Mouse (Mus musculus): ENCODE results near the gene Olfr68. TPM values are rescaled to one million over a fixed set of nuclear protein-coding genes. Genes with fewer than 3 reads are reported as not detected.

Gene Olfr68
- polyA plus RNA-seq (2015; fragmentation: Illumina TruSeq; extraction: RNeasy Lipid Tissue Mini Kit (QIAGEN cat#74804); ENCODE audit: insufficient read depth, low replicate concordance), result not detected

GRCm38 (mm10) chr7:103779598-103779997 is at the start of gene Olfr68:
Olfr68 (minus strand) TSS chr7:103779698.

GRCm38 (mm10) chr7:103827808-103828207 is 48.3 kb upstream of the Olfr68 start, which contains the start of gene Hbb-bs:
Hbb-bs (minus strand) TSS chr7:103828096.

GRCm38 (mm10) chr7:103813766-103814165 is 34.3 kb upstream of the Olfr68 start, which contains the start of gene Hbb-bt:
Hbb-bt (minus strand) TSS chr7:103813996.

GRCm38 (mm10) chr7:103791721-103792120 is 12.2 kb upstream of the Olfr68 start, which contains the start of gene Olfr67:
Olfr67 (minus strand) TSS chr7:103791821.

GRCm38 (mm10) chr7:103771494-103771893 is 8.0 kb downstream of the Olfr68 start, which contains the start of gene Olfr69:
Olfr69 (minus strand) TSS chr7:103771594.

GRCm38 (mm10) chr7:103757233-103757632 is 22.3 kb downstream of the Olfr68 start, which contains the start of gene Olfr630:
Olfr630 (minus strand) TSS chr7:103757333.

GRCm38 (mm10) chr7:103744843-103745242 is 34.7 kb downstream of the Olfr68 start, which contains the start of gene Olfr629:
Olfr629 (minus strand) TSS chr7:103744943.

GRCm38 (mm10) chr7:103730074-103730473 is 49.4 kb downstream of the Olfr68 start, which contains the start of gene Olfr628:
Olfr628 (plus strand) TSS chr7:103730374.

Other genes with a start within 250 kb of the Olfr68 start
- not detected for gene Olfr612, start 237.0 kb downstream of the Olfr68 start, polyA plus RNA-seq (2015; fragmentation: Illumina TruSeq; extraction: RNeasy Lipid Tissue Mini Kit (QIAGEN cat#74804); ENCODE audit: insufficient read depth, low replicate concordance)
- not detected for gene Olfr613, start 231.6 kb downstream of the Olfr68 start, polyA plus RNA-seq (2015; fragmentation: Illumina TruSeq; extraction: RNeasy Lipid Tissue Mini Kit (QIAGEN cat#74804); ENCODE audit: insufficient read depth, low replicate concordance)
- not detected for gene Olfr615, start 223.6 kb downstream of the Olfr68 start, polyA plus RNA-seq (2015; fragmentation: Illumina TruSeq; extraction: RNeasy Lipid Tissue Mini Kit (QIAGEN cat#74804); ENCODE audit: insufficient read depth, low replicate concordance)
- not detected for gene Olfr616, start 210.6 kb downstream of the Olfr68 start, polyA plus RNA-seq (2015; fragmentation: Illumina TruSeq; extraction: RNeasy Lipid Tissue Mini Kit (QIAGEN cat#74804); ENCODE audit: insufficient read depth, low replicate concordance)
- not detected for gene Olfr617, start 206.6 kb downstream of the Olfr68 start, polyA plus RNA-seq (2015; fragmentation: Illumina TruSeq; extraction: RNeasy Lipid Tissue Mini Kit (QIAGEN cat#74804); ENCODE audit: insufficient read depth, low replicate concordance)
- gene Olfr618, start 189.6 kb downstream of the Olfr68 start, polyA plus RNA-seq (2015; fragmentation: Illumina TruSeq; extraction: RNeasy Lipid Tissue Mini Kit (QIAGEN cat#74804); ENCODE audit: insufficient read depth, low replicate concordance), result not detected
- gene Olfr619, start 179.1 kb downstream of the Olfr68 start, polyA plus RNA-seq (2015; fragmentation: Illumina TruSeq; extraction: RNeasy Lipid Tissue Mini Kit (QIAGEN cat#74804); ENCODE audit: insufficient read depth, low replicate concordance), result not detected
- gene Olfr620, start 167.2 kb downstream of the Olfr68 start, polyA plus RNA-seq (2015; fragmentation: Illumina TruSeq; extraction: RNeasy Lipid Tissue Mini Kit (QIAGEN cat#74804); ENCODE audit: insufficient read depth, low replicate concordance), result not detected
- gene Olfr622, start 137.0 kb downstream of the Olfr68 start, polyA plus RNA-seq (2015; fragmentation: Illumina TruSeq; extraction: RNeasy Lipid Tissue Mini Kit (QIAGEN cat#74804); ENCODE audit: insufficient read depth, low replicate concordance), result not detected
- not detected for gene Olfr623, start 116.0 kb downstream of the Olfr68 start, polyA plus RNA-seq (2015; fragmentation: Illumina TruSeq; extraction: RNeasy Lipid Tissue Mini Kit (QIAGEN cat#74804); ENCODE audit: insufficient read depth, low replicate concordance)
- gene Olfr624, start 108.5 kb downstream of the Olfr68 start, polyA plus RNA-seq (2015; fragmentation: Illumina TruSeq; extraction: RNeasy Lipid Tissue Mini Kit (QIAGEN cat#74804); ENCODE audit: insufficient read depth, low replicate concordance), result 0.14 TPM
- gene Olfr625-ps1, start 97.0 kb downstream of the Olfr68 start, polyA plus RNA-seq (2015; fragmentation: Illumina TruSeq; extraction: RNeasy Lipid Tissue Mini Kit (QIAGEN cat#74804); ENCODE audit: insufficient read depth, low replicate concordance), result not detected
- not detected for gene Olfr243, start 65.0 kb downstream of the Olfr68 start, polyA plus RNA-seq (2015; fragmentation: Illumina TruSeq; extraction: RNeasy Lipid Tissue Mini Kit (QIAGEN cat#74804); ENCODE audit: insufficient read depth, low replicate concordance)
- gene Olfr628, start 49.3 kb downstream of the Olfr68 start, polyA plus RNA-seq (2015; fragmentation: Illumina TruSeq; extraction: RNeasy Lipid Tissue Mini Kit (QIAGEN cat#74804); ENCODE audit: insufficient read depth, low replicate concordance), result not detected
- not detected for gene Olfr629, start 34.8 kb downstream of the Olfr68 start, polyA plus RNA-seq (2015; fragmentation: Illumina TruSeq; extraction: RNeasy Lipid Tissue Mini Kit (QIAGEN cat#74804); ENCODE audit: insufficient read depth, low replicate concordance)
- gene Olfr630, start 22.4 kb downstream of the Olfr68 start, polyA plus RNA-seq (2015; fragmentation: Illumina TruSeq; extraction: RNeasy Lipid Tissue Mini Kit (QIAGEN cat#74804); ENCODE audit: insufficient read depth, low replicate concordance), result not detected
- gene Olfr69, start 8.1 kb downstream of the Olfr68 start, polyA plus RNA-seq (2015; fragmentation: Illumina TruSeq; extraction: RNeasy Lipid Tissue Mini Kit (QIAGEN cat#74804); ENCODE audit: insufficient read depth, low replicate concordance), result not detected
- gene Olfr67, start 12.1 kb upstream of the Olfr68 start, polyA plus RNA-seq (2015; fragmentation: Illumina TruSeq; extraction: RNeasy Lipid Tissue Mini Kit (QIAGEN cat#74804); ENCODE audit: insufficient read depth, low replicate concordance), result not detected
- gene Hbb-bt, start 34.3 kb upstream of the Olfr68 start, polyA plus RNA-seq (2015; fragmentation: Illumina TruSeq; extraction: RNeasy Lipid Tissue Mini Kit (QIAGEN cat#74804); ENCODE audit: insufficient read depth, low replicate concordance), result 4,439 TPM
- gene Hbb-bs, start 48.4 kb upstream of the Olfr68 start, polyA plus RNA-seq (2015; fragmentation: Illumina TruSeq; extraction: RNeasy Lipid Tissue Mini Kit (QIAGEN cat#74804); ENCODE audit: insufficient read depth, low replicate concordance), result 24,371 TPM
- gene Hbb-bh2, start 60.8 kb upstream of the Olfr68 start, polyA plus RNA-seq (2015; fragmentation: Illumina TruSeq; extraction: RNeasy Lipid Tissue Mini Kit (QIAGEN cat#74804); ENCODE audit: insufficient read depth, low replicate concordance), result not detected
- 0.80 TPM for gene Hbb-bh1, start 63.5 kb upstream of the Olfr68 start, polyA plus RNA-seq (2015; fragmentation: Illumina TruSeq; extraction: RNeasy Lipid Tissue Mini Kit (QIAGEN cat#74804); ENCODE audit: insufficient read depth, low replicate concordance)
- gene Hbb-y, start 73.5 kb upstream of the Olfr68 start, polyA plus RNA-seq (2015; fragmentation: Illumina TruSeq; extraction: RNeasy Lipid Tissue Mini Kit (QIAGEN cat#74804); ENCODE audit: insufficient read depth, low replicate concordance), result not detected
- not detected for gene Olfr66, start 106.6 kb upstream of the Olfr68 start, polyA plus RNA-seq (2015; fragmentation: Illumina TruSeq; extraction: RNeasy Lipid Tissue Mini Kit (QIAGEN cat#74804); ENCODE audit: insufficient read depth, low replicate concordance)
- gene Olfr64, start 114.8 kb upstream of the Olfr68 start, polyA plus RNA-seq (2015; fragmentation: Illumina TruSeq; extraction: RNeasy Lipid Tissue Mini Kit (QIAGEN cat#74804); ENCODE audit: insufficient read depth, low replicate concordance), result not detected
- not detected for gene Olfr65, start 123.8 kb upstream of the Olfr68 start, polyA plus RNA-seq (2015; fragmentation: Illumina TruSeq; extraction: RNeasy Lipid Tissue Mini Kit (QIAGEN cat#74804); ENCODE audit: insufficient read depth, low replicate concordance)
- gene Olfr631, start 149.1 kb upstream of the Olfr68 start, polyA plus RNA-seq (2015; fragmentation: Illumina TruSeq; extraction: RNeasy Lipid Tissue Mini Kit (QIAGEN cat#74804); ENCODE audit: insufficient read depth, low replicate concordance), result not detected
- not detected for gene Olfr632, start 154.6 kb upstream of the Olfr68 start, polyA plus RNA-seq (2015; fragmentation: Illumina TruSeq; extraction: RNeasy Lipid Tissue Mini Kit (QIAGEN cat#74804); ENCODE audit: insufficient read depth, low replicate concordance)
- gene Olfr633, start 164.7 kb upstream of the Olfr68 start, polyA plus RNA-seq (2015; fragmentation: Illumina TruSeq; extraction: RNeasy Lipid Tissue Mini Kit (QIAGEN cat#74804); ENCODE audit: insufficient read depth, low replicate concordance), result not detected
- not detected for gene Olfr635, start 191.5 kb upstream of the Olfr68 start, polyA plus RNA-seq (2015; fragmentation: Illumina TruSeq; extraction: RNeasy Lipid Tissue Mini Kit (QIAGEN cat#74804); ENCODE audit: insufficient read depth, low replicate concordance)
- gene Olfr638, start 219.0 kb upstream of the Olfr68 start, polyA plus RNA-seq (2015; fragmentation: Illumina TruSeq; extraction: RNeasy Lipid Tissue Mini Kit (QIAGEN cat#74804); ENCODE audit: insufficient read depth, low replicate concordance), result not detected
- gene Olfr639, start 237.6 kb upstream of the Olfr68 start, polyA plus RNA-seq (2015; fragmentation: Illumina TruSeq; extraction: RNeasy Lipid Tissue Mini Kit (QIAGEN cat#74804); ENCODE audit: insufficient read depth, low replicate concordance), result not detected
- not detected for gene Olfr640, start 245.9 kb upstream of the Olfr68 start, polyA plus RNA-seq (2015; fragmentation: Illumina TruSeq; extraction: RNeasy Lipid Tissue Mini Kit (QIAGEN cat#74804); ENCODE audit: insufficient read depth, low replicate concordance)

All from spleen, adult 10 weeks (tissue).